Mouse (Mus musculus) neutrophil, adult 5-6 weeks (primary cell): ENCODE measurements around the gene Glb1l2. TPM values are rescaled to one million over a fixed set of nuclear protein-coding genes. Genes with fewer than 3 reads are reported as not detected.

Source experiments
- ATAC-seq: fragments of 151-379, 151-347 bp; 2 replicates; pipeline ENCODE4 v1.8.0; 2017; ENCODE audit warnings: mild to moderate bottlenecking, moderate TSS enrichment; ENCODE audit not compliant: insufficient number of reproducible peaks, poor library complexity, low FRiP score, severe bottlenecking; ENCODE audit errors: extremely low read depth
- total RNA-seq: library from RNA; stranded (forward); fragments of 200-1000 nt; gene quantifications from 2 replicates; pipeline ENCODE4 v1.2.3, GENCODE M21; 2017

Gene Glb1l2
- total RNA-seq, 1 experiment from 2014 or later: not detected

DNA sequence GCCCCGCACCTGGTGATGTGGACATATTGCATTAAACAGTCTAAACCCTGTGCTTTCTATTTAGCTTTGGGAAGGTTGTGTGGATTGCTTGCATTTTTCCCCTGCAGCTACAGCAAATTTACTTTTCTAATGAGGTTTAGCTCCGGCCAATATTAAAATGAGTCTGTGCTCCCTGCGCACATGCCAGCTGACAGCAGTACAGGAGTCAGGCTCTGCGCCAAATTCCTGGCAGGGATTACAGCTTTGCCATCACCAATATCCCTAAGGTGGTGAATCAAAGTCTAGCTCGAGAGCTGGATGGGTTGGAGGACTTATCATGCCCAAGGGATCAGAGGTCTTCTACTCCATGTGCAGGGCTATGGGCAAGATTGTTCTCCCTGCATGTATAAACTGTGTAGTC is 69.2 kb downstream of the Glb1l2 start:
- ATAC-seq: no peak

DNA sequence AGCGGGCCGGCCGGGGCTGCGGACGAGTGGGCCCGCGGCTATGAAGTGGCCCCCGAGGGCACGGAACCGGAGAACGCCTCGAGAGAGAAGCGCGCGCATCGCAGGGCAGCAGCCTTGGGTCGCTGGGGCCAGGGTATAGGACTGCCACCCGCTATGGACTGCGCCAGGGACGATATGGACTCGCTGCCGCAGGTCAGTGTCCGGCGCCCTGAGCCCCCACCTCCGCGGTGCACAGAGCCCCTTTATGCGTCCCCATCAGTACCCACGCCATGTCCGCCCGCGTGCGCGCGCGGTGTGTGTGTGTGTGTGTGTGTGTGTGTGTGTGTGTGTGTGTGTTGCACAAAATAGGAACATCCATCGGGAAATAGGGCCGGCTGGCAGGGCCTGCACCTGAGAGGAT is 72.3 kb downstream of the Glb1l2 start:
- no peak for ATAC-seq

GRCm38 (mm10) chr9:26733206-26733891 is 72.9 kb downstream of the Glb1l2 start, which contains the start of gene B3gat1:
TSS of gene B3gat1 (plus strand) at chr9:26733728.
- ATAC-seq: no peak

- ATAC-seq: no peak
Observed at GRCm38 (mm10) chr9:26728556-26728955, 77.7 kb downstream of the Glb1l2 start.

GRCm38 (mm10) chr9:26727445-26727844 is 78.8 kb downstream of the Glb1l2 start:
- no peak for ATAC-seq

- no peak for ATAC-seq
Observed at GRCm38 (mm10) chr9:26725709-26726108, 80.6 kb downstream of the Glb1l2 start.

- no peak for ATAC-seq
Observed at GRCm38 (mm10) chr9:26721771-26722170, 84.5 kb downstream of the Glb1l2 start.

- no peak for ATAC-seq
Observed at GRCm38 (mm10) chr9:26718388-26718787, 87.9 kb downstream of the Glb1l2 start.

Other genes with a start within 250 kb of the Glb1l2 start
- gene B3gat1, start 72.7 kb downstream of the Glb1l2 start, total RNA-seq: not detected in 2 replicates
- not detected in 2 replicates for gene Glb1l3, start 54.4 kb upstream of the Glb1l2 start, total RNA-seq
- not detected in 2 replicates for gene Gm1110, start 116.6 kb upstream of the Glb1l2 start, total RNA-seq
- gene Acad8, start 193.1 kb upstream of the Glb1l2 start, total RNA-seq: 3.4 and 5.3 TPM in 2 replicates
- gene Thyn1, start 193.2 kb upstream of the Glb1l2 start, total RNA-seq: 8.5 and 9.0 TPM in 2 replicates
- 27.7 and 30.5 TPM in 2 replicates for gene Vps26b, start 223.6 kb upstream of the Glb1l2 start, total RNA-seq
- 16.6 and 17.9 TPM in 2 replicates for gene Ncapd3, start 223.7 kb upstream of the Glb1l2 start, total RNA-seq